Mouse (Mus musculus): ENCODE data around the gene Themis2.
"Not testable (repeated sequence)": the region's sequence is repeated elsewhere in the genome, so short reads cannot be mapped to it uniquely, and the experiment has no call there.

The Themis2 gene

DNA sequence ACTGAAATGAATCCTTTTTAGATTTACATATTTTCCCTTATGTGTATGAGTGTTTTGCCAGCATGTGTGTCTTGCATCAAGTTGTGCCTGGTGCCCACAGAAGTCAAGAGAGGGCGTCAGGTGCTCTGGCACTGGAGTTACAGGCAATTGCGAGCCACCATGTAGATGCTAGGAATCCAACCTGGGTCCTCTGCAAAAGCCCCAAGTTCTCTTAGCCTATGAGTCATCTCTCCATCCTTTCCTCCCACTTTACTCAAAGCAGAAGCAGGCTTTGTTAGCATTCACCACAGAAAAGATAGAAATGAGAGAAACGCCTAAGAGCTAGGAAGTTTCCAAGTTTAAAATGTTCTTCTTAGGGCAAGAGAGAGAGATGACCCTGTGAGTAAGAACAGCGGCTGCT lies 3.7 kb upstream of the Themis2 start:
- no peak for DNase-seq (ENCODE audit: low read depth, low spot score)

DNA sequence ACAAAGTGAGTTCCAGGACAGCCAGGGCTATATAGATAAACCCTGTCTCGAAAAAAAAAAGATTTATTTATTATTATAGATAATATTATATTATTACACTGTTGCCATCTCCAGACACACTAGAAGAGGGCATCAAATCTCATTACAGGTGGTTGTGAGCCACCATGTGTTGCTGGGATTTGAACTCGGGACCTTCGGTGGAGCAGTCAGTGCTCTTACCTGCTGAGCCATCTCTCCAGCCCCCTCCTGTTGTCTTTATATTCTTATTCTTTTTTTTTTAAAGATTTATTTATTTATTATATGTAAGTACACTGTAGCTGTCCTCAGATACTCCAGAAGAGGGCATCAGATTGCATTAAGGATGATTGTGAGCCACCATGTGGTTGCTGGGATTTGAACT lies 2.5 kb upstream of the Themis2 start:
- DNase-seq (ENCODE audit: low read depth, low spot score) = not testable (repeated sequence)

DNA sequence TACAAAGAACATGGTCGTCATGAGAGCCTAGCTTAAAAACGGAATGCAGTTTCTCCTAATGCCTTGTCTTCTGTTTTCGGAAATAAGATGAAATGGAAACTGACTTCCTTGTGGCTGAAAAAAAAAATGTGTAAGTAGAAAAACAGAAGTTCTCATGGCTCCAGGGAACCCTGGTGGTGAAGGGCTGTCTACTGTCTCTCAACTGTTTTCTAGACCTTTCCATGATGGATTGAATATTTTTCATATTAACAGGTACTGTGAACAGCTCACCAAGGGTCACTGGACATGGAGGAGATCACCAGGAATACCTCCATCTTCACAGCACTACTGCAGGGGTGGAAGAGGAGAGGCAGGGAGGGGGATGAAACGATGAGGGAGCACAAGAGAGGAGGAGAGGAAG lies 1.8 kb upstream of the Themis2 start:
- DNase-seq (ENCODE audit: low read depth, low spot score) = no peak

DNA sequence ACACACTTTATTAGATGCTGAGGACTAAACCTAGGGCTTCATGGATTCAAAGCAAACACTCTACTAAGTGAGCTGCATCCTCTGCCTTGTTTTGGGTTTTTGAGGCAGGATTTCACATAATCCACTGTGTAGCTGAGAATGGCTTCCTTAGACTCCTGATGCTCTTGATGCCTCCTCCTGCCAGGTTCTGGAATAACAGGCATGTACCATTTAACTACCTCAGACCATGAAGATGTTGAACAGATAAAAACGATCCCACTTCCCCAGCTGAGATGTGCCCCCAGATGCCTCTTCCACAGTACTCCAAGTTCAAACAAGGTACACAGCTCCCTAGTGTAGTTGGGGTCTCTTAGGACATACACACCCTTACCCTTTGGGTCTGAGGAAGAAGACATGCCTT lies 1.3 kb upstream of the Themis2 start:
- no peak for DNase-seq (ENCODE audit: low read depth, low spot score)

DNA sequence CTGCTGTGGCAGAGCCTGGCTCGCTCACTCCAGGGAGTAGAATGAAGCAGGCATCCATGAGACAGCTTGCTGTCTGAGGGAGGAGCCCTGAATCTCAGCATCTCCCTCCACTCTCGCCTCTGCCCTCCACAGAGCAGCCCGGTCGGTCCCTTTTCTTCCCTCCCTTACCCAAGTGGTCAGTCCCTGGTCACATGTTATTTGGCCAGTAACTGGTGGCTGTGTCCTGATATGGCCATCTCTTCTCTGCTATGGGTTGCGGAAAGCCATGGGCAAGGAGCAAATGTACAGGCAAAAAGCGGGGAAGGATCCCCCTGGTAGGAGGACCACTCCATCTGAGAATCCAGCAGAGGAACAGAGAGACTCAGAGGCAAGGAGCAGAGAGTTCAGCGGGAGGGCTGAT lies 1.0 kb downstream of the Themis2 start:
- DNase-seq (ENCODE audit: low read depth, low spot score) = no peak

DNA sequence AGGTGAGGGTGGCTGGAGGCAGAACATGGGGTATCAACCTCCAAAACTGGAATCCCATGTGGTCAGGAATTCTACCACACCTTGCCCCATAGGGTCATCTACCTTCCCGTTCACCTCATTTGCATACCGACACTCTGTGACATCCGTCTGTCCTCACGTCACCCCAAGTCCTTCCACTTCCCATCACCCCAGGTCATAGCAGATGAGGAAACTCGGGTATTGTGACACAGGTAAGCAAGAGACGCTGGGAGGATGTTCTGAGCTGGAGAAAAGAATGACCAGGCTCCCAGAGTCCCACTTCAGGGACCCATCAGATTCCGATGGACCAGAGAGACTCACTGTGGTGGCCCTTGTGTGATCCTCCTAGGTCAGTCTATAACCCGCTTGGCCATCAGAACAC lies 1.4 kb downstream of the Themis2 start:
- no peak for DNase-seq (ENCODE audit: low read depth, low spot score)

DNA sequence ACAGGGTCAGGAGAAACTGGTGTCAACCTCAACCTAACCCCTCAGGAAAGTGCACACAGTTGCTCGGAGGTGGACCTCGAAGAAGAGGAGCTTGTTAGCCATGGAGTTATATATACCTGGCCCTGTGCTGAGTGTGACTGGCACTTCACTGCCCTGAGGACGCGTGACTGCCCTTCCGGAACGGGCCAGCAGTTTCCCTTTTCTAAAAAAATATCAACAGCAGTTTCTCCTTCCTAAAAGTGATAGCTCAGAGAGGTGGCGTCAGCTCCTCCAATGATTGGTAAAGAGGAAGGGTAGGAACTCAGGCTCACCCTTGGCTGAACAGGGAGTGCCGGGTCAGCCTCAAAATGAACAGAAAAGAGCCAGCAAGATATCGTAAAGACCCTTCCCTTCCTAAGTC lies 2.2 kb downstream of the Themis2 start:
- no peak for DNase-seq (ENCODE audit: low read depth, low spot score)

DNA sequence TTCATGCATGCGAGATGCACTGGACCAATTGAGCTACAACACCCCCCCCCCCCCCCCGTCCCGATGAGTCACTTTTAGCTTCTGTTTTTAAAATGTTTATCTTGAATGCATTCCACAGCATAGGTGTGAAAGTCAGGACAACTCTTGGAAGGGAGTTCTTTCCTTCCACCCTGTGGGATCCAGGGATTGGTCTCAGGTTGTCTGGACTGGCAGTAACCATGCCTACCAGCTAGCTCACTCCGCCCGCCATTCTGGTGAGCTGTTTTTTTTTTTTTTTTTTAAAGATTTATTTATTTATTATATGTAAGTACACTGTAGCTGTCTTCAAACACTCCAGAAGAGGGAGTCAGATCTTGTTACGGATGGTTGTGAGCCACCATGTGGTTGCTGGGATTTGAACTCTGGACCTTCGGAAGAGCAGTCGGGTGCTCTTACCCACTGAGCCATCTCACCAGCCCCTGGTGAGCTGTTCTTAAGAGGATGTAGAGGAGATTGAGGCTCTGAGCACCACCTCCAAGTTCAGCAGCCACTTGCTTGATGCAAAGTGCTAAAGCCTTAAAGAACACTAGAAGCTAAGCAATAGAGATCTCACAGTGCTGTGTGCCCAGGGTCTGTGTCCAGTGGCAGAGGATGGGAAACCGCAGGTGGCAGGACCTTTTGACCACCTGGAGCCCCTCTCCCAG lies 2.7 kb downstream of the Themis2 start:
- DNase-seq (ENCODE audit: low read depth, low spot score) = not testable (repeated sequence)

DNA sequence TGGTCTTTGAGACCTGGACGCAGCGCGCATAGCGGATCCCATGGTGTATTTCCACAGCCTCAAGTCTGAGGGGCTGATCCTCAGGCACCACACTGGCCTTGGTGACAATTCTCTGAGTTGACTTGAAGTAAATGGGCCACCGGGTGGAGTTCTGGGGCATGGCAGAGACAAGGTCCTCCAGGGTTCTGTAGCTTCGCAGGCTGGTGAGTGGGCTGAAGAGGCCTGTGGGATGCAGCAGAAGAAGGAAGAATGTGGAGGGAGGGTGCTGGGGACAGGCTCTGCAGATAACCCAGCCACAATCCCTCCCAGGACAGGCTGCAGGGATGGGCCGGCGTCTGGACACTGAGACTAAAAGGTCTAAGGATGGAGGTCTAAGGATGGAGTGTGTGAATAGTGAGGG lies 6.5 kb downstream of the Themis2 start:
- DNase-seq (ENCODE audit: low read depth, low spot score) = no peak

DNA sequence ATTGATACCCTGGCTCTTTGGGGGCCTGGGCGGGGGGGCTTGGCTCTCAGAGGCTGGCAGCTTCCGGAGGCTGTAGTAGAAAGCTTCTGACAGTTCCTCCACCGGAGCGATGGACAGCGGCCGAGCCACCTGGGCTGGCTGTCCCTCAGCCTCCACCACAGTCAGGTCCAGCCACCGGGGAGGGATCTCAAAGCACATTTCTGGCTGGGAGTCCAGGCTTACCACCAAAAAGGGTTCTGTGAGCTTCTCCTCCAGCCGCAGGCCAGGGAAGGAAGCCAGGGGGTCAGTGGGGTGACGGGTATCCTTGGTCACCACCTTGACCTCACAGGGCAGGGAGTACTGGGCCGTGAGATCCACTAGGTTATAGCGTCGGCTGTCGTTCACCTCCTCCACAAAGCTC lies 11.0 kb downstream of the Themis2 start:
- no peak for DNase-seq (ENCODE audit: low read depth, low spot score)

DNA sequence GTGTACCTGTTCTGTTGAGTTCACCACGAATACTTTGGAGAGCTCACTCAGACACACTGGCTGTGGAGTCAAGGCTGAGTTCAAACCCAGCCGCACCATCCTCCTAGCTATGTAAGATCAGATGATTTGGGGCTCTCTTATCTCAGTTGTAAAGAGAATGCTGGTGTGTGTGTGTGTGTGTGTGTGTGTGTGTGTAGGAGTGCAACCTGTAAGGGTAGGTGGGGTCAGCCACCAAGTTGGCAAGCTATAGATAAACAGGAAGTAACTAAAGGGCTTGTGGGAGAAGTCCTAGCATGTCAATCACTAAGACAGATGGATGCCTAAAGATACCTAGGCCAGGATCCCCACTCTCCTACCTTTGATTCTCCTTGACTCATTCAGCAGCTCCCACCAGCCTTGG lies 12.5 kb downstream of the Themis2 start:
- no peak for DNase-seq (ENCODE audit: low read depth, low spot score)

DNA sequence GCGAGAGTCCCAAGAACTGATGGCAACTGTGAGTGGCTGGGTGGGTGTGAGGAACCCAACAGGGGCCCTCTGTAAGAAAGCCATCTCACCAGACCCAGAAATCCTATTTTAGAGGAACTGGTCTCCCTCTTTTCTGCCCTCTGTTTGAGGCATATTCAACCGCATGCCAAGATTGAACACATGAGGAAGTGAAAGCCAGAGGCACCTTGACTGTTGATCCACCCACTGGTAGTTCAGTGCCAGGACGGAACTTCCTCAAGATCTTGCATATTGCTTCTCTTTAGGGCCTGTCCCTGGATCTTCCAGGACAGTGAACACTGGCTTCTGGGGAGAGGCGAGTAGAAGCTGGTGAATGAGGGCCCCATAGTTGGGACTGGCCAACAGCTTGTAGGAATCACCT lies 15.9 kb downstream of the Themis2 start:
- no peak for DNase-seq (ENCODE audit: low read depth, low spot score)

DNA sequence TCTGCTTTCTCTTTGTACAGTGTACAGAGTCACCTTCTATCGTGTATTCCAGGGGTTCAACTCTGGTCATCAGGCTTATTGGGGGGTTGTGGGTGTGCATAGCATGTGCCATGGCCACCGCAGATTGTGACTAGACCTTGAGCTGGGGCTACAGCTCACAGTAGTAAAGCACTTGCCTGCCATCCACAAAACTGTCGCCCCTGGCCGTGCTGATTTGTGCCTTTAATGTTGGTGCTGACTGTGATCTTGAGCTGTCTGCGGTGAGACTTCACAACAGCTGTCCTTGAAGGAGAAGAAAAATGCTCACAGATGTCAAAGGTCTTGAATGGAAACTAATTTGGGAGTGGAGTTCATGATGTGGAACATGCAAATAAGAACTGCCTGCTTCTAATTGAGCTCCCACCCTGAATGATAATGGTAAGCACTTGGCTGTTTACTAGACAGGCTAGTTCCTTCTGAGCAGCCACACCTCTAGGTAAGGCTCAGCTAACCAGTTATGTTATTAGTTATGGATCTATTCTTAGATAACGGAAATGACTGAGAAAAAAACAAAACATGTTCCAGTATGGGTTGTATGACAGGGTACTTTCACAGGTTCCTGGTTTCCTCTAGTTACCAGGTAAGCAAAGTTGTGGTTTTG lies 17.5 kb downstream of the Themis2 start:
- no peak for DNase-seq (ENCODE audit: low read depth, low spot score)

DNA sequence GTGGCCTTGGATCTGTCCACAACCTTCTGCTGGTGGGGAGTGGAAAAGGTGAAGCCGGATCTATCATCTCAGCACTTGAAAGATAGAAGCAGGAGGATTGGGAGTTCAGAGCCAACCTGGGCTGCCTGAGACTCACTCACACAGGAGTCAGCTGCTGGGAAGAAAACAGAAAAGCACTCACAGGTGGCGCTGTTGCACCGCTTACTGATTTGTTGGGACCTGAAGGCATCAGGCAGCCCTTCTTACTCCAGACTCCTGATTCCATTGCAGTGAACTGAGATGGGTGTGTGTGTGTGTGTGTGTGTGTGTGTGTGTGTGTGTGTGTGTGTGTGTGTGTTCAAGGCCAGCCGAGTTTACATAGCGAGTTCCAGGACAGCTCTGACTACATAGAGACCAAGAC lies 19.4 kb downstream of the Themis2 start:
- DNase-seq (ENCODE audit: low read depth, low spot score) = no peak

DNA sequence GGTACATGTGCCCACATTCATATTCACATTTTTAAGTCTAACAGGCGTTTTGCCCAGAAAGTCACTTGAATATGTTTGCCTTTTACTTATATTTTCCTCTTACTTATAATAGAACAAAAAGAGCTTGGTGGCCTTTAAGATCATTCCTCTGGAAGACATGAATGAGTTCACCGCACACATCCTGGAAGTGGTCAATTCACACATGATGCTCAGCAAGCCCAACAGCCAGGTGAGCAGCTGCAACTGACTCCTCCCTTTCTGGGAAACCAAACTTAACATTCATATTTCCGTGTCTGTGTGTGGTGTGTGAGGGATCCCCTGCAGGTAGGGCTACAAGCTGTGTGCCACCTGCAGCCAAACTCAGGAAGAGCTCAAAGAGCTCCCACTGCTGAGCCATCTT lies 21.3 kb downstream of the Themis2 start:
- no peak for DNase-seq (ENCODE audit: low read depth, low spot score)

DNA sequence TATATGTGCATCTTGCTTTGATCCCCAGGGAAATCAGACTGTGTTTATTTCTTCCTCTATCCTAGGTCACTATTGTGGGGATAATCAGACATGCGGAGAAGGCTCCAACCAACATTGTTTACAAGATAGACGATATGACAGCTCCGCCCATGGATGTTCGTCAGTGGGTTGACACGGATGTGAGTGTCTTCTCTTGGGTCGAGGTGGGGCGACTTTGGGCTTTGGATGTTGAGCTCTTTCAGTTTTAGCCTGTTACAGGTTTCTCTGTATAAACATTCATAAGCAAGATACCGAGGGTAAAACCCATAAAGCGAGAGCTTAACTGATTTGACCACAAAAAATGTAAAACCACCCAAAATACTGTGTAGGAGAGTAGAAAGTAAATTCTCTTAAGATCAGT lies 24.4 kb downstream of the Themis2 start:
- no peak for DNase-seq (ENCODE audit: low read depth, low spot score)

DNA sequence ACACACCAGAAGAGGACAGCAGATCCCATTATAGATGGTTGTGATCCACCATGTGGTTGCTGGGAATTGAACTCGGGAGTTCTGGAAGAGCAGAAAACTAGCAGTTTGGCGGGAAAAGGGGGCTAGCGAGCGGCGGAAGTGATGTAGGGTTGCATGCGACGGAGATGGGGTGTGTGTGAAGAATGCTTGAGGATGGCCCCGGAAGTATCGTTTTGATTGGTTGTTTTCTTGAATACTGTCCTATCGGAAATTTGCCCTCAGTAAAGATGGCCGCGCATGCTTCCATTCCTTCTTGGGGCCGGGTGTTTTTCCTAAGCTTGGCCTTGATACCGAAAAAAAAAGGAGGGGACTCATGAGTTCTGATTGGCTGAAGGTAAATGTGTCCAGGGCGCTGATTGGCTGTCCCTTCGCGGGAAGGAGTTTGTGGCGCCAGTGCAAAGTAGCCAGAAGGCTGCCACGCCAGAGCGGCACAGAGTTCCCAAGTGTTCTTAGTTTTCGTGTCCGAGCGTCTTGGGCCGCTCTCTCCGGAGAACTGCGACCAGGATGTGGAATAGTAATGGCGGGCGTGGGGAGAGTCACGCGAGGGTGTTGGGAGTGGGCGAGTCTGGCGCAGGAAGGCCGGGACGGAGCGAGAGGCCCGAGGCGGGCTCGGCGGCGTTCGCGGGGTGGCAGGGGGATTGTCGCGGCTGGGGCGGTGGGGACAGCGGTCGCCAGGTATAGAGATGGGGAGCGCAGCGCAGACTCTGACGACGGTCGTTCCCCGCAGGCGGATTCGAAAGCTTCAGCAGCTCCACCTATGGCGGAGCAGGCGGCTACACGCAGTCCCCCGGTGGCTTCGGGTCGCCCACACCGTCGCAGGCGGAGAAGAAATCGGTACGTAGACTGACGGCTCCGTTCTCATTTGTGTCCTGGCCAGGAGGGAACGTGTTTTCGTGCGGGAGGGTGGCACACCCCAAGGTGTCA lies 28.0 kb downstream of the Themis2 start, which contains the start of gene Rpa2:
Gene Rpa2, plus strand, starts transcription at position 419 of the 963 bp plus-strand sequence.
- DNase-seq (ENCODE audit: low read depth, low spot score) = peak; percentile 100

DNA sequence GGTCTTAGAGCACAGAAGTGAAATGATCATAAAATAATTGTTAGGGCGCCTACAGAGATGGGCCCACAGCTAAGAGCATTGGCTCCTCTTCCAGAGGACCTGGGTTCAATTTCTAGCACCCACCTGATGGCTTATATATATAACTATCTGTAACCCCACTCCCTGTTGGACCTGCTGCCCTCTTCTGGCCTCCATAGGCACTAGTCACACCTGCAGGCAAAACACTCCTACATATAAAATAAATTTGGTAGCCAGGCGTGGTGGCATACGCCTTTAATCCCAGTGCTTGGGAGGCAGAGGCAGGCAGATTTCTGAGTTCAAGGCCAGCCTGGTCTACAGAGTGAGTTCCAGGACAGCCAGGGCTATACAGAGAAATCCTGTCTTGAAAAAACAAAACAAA lies 33.1 kb downstream of the Themis2 start:
- DNase-seq (ENCODE audit: low read depth, low spot score) = not testable (repeated sequence)

DNA sequence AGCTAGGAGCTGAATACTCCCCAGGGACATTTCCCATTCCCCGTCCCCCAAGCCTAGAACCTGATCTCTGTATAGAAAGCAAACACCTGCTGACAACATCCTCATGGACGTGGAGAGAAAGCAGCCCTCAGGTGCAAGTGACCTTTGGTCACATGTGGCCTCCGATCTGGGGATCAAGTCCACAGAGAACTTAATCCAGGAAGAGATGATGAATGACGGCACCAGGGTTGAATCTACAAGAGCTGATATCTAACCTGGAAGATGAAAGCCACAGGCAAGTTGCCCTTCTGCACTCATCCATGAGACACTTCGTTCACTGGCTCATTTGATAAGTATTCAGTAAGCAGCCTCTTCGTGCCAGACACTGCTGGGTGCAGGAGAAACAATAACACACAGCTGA lies 33.6 kb downstream of the Themis2 start:
- DNase-seq (ENCODE audit: low read depth, low spot score) = no peak

DNA sequence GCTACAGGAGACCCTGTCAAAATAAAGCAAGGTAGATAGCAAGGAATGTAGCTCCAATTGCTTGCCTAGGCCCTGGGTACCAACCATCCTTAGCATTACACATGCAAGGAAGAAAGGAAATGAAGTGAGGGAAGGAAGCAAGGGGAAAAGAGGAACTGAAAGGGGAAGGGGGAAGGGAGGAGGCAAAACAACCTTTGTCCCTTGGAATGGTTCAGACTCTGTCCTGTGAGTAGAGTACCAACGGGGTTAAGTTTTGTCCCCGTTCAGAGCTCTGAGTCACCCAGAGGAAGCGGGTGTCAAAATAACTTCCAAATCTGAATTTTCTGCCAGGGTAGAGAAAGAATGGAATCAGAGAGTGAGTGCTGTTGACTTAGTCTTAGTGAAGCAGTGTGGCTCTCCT lies 35.9 kb downstream of the Themis2 start:
- no peak for DNase-seq (ENCODE audit: low read depth, low spot score)

DNA sequence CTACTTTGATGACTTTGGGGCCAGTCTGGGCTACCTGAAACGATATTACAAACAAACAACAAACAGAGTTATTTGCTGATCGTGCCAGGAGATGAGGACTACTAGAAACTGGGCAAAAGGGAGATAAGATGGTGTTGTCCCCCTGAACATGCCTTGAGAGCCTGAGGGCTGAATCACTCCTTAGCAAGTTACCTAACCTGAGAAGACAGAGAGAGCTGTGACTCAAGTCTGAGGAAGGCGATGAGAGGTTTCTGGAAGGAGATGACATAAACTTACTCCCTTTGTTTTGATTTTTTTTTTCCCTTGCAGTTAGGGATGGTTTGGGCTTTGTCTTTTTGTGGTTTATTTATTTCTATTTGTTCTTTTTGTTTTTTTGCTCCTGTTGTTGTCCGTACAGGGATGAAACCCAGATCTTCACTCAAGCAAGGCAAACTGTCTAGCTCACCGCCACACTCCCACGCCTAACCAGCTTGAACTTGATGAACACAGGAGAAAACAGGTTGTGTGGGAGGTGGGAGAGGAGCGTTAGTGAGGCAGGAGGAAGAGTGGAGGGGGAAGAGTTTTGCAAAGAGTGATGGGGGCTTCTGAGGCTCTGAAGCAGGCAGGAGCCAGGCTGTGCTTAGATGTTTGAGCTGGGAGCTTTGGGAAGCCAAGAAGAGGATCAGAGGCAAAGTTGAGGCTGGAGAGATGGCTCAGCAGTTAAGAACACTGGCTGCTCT lies 38.4 kb downstream of the Themis2 start:
- DNase-seq (ENCODE audit: low read depth, low spot score) = no peak

DNA sequence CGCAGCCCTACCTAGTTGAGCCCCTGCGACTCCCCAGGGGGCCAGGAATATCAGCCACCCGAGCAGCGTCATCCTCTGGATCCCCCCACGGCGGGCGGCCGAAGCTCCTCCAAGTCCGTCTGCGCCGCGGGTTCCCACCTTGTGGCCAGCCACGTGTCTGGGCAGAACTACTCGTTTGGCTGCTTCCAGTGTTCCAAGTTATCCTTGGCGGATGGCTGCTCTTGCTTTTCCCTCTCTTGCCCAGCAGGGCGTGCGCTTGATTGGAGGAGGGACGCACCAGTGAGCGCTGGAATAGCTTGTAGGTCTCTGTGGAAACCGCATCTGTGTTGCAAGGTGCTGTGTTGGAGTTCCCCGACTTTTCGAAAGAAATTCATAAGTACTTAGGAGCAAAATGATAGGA lies 39.2 kb downstream of the Themis2 start, which contains the start of gene Smpdl3b:
Gene Smpdl3b, minus strand, starts transcription at position 279 of the 400 bp plus-strand sequence.
- no peak for DNase-seq (ENCODE audit: low read depth, low spot score)

Measured in retina, adult 2 months (tissue).